Mouse (Mus musculus) 416B (cell line): ENCODE measurements around the gene Tdgf1.

Source experiments
- DNase-seq: peaks from one replicate; pipeline ENCODE4 v3.0.0; 2011; ENCODE audit warnings: low read depth

The Tdgf1 gene

DNA sequence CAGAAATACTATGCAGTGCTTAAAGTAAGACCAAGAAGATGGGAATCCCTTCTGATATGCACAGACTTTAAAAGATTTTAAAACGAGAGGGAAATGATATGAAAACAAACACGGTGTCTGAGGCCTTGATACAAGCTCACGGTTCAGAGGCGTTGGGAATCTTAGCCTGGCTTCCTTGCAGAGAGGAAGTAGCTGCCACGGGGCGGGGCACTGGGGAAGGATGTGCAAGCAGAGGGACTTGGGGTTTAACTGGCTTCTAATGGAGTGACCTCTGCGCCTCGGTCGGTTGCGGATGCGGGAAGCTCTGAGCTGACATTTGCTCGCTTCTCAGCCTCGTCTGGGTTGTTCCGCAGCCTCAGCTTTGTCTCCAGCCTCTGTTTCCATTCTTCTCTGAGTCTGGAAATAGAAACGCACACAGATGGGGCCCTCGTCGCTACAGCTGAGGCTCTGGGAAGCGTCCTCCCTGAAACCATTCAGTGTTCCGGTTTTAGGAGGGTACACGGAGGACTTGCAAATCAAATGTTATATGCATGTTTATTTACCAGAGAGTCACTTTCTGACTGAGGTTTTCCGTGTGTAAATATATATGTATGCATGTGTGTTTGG lies 31.2 kb downstream of the Tdgf1 start:
- no peak for DNase-seq

DNA sequence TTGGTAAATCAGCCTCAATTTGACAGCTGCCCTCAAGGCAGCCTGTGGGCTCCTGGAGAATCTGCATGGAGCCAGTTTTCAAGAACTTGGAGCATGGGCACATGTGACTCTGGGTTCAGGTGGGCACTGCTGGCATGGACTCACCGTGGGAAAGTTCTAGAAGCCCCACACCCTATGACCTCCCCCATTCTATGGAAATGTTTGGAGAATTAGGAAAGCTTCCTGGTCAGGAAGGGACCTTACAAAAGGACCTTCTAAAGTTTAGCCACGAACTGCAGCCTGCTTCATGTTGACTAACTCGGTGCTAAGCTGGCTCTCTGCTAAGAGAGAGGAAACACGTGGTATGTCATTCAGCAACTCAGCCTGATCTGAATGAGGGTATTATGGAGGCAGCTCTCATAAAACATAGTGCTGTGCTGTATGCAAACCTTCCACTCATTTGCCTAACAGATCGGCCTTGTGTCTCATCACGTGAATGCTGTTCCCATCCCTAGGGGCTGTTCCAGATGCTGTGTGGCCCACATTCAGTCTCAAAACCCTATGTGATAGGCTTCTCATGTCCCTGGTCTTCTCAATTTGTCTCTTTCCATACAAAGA lies 36.5 kb downstream of the Tdgf1 start:
- no peak for DNase-seq

DNA sequence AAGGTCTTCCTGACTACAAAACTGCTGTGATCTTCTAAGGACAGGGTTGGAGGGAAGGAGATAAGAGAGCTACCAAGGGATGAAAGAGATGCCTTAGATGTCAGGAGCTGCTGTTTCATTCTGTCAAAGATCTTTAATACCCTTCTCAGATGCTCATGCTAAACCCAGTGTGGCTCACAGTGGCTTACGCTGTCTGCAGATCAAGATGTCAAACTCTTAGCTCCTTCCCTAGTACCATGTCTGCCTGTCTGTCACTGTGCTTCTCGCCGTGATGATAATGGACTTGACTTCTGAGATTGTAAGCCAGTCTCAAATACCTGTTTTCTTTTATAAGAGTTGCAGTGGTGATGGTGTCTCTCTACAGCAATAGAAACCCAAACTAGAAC lies 37.3 kb downstream of the Tdgf1 start:
- DNase-seq, result no peak

DNA sequence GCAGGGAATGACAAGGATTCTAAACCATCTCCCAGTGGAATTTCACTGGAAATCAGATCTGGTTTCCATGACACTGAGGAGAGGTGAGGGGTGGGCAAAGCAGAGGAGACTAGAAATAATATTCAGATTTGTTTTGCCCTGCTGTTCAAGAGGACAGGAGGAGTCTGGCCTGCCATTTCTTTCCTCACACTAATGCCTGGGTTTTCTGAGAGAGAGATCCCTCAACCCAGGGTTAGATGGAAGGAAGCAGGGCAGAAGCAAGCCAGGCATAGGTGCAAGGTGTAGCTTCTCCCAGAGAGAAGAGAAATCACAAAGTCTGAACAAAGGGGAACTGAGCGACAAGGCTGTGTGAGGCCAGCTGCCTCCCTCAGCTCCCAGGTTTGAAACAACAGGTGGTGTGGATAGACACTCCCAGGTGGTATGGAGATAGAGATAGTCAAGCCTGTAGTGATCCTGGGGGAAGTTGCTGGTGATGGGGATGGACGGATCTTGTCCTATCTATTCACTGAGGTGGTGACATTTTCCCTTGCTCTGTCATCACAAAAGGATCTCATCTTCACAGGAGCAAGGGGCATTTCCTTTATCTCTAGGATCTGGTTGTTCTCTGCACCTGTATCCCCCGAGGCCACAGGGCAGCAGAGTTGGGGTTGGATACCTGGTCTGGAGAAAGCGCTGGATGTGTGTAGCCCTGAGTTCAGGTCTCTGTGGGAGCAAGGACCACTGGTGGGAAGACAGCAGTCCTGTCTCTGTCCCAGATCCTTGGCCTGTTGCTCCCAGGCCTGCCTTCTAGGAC lies 37.9 kb downstream of the Tdgf1 start:
- DNase-seq, result no peak

DNA sequence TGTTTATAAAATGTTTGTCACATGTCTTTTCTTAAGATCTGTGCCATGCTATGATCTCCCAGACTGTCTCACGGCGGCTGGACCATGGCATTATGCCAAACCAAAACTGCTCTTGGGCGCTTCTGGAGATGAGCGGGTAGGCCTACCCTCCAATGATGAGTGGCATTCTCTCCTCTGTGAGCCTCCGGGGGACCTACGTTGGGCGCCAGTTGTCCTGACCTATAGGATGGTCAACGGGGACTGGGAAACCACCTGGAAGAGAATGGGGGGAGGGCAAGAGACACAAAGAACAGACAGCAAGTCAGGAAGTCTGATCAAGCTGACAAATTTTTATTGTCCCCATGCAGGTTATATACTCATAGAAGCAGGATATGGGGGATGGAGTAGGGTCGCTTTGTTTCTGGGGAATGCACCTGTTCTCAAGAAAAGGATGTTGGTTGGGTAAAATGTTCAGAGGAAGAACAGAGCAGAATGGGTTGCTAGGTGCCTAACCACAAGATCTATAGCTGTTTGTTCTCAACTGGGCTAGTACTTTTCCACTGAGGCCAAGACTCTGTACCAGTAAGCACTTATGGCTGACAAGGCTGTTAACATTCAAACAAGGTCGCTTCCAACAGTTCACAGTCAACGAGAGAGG lies 38.6 kb downstream of the Tdgf1 start:
- no peak for DNase-seq

DNA sequence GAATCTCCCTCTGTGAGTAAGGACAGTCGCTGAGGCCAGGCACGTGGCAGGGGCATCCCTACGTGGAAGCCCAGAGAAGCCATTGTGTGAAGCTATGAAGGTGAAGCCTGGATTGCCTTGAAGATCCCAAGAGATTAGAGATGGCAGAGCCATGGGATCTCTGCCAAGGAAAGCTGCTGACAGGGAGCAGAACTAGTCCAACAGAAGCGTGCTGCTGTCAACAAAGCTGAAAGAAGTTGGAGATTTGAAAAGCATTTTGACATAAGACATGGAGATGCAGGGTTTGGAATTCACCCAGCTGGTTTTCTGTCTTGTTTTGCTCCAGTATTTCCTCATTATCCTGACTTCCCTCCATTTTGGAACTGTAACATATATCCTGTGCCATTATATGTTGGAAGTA lies 43.7 kb downstream of the Tdgf1 start:
- no peak for DNase-seq

DNA sequence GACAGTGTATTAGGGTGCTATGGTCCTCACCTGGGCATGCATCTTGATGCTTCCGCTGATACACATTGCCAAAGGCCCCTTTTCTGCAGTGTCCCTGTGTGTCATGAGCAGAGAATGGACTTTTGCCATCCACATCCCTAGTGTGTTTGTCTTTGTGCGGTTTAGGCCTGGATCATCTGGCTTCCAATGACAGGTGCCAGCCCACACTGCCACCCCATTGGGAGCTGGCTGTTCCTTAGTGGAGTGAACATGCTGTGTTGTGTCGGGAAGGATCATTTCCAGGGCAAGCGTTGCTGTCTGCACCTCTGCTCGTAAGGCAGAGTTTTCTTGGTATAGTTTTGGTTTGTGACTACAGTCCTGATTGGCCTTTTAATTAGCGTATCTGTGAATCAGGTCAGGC lies 44.8 kb downstream of the Tdgf1 start:
- no peak for DNase-seq

DNA sequence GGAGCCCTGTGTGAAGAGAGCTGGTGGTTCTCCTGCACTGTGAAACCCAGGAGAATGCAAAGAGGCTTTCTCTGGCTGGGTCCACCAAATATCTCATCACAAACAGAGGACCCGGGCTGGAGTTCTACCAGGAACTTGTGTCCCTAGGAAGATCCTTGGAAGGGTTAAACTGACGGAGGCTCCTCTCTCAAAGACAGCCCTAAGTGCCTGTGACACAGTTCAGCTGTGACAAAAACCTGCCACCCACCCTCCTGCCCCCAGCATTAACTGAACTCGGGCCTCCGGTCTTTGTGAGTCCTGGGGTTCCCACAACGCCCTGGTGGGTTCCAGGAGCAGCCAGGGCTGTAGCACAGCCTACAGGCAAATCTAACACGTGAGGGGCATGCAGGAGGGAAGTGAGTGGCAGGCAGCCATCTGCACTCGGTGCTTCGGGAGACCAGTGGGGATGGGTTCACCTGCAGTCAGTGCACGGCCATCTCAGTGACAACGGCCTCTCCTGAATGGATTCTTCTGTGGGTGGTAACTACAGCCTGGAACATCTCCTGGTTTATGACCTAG lies 46.4 kb downstream of the Tdgf1 start:
- no peak for DNase-seq

DNA sequence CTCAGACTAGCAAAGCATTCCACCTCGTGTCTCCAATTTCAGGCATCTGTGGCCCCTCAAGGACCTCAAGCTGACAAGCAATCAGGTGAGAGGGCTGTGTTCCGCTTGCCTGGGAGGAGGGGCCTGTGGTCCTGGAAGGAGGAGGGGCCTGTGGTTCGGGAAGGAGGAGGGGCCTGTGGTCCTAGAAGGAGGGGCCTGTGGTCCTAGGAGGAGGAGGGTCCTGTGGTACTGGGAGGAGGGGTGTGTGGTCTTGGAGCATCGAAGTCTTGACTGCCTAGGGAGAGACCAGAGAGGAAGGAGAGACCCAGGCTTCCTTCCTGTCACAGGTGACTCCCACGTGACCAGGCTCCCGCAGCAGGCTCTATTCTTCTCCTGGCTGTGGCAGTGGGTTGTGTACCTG lies 49.4 kb downstream of the Tdgf1 start:
- DNase-seq, result peak; percentile 23

DNA sequence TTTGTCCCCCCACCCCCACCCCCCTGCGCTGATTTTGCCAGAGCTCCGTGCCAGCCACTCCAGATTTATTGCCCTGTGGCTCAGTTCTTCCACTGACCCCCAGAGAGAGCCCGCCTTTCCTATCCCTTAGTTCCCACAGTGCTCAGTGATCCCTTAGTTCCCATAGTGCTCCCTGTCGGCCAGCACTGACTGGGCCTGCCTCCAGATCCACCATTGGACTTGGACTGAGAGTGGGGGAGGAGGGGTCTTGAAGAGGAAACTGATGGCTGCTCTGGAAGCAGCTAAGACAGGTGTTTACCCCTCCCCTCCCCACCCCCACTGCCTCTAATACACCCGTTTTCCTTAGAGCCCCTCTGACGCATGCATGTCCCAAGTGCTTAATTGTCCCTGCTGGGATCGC lies 50.0 kb downstream of the Tdgf1 start:
- DNase-seq, result no peak

DNA sequence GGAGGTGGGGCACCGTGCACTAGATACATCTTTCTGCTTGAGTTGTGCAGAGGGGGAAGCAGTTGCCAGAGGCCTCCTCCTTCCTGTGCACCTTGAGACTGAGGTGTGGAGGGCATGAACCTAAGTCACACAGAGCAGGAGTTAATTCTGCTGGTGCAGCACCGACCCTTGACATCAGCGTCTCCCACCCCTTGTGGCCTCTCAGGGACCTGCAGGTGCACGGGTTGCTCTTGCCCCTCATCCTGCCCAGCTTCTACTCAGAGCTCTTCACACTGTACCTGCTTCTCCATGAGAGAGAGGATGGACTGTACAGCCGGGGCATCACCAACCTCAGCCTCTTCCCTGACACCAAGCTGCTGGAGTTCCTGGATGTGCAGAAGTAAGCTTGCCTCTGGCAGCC lies 50.5 kb downstream of the Tdgf1 start:
- no peak for DNase-seq

DNA sequence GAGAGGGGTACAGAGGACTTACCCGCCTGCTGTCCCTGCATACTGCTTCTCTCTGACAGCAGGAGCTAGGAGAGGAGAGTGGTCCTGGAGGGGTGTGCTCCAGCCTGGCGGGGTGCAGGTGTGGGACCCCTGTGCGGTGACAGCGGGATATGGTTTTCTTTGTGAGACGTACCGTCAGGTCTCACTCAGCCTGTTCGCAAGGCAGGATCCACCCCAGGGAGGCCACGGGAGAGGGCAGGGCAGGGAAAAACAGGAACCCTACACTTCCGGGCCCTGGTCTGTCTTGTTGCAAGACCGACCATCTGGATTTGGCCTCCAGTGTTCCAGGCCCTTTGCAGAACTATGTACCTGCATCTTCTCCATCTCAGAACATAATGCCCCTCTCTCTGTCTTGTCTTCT lies 52.5 kb downstream of the Tdgf1 start:
- no peak for DNase-seq

DNA sequence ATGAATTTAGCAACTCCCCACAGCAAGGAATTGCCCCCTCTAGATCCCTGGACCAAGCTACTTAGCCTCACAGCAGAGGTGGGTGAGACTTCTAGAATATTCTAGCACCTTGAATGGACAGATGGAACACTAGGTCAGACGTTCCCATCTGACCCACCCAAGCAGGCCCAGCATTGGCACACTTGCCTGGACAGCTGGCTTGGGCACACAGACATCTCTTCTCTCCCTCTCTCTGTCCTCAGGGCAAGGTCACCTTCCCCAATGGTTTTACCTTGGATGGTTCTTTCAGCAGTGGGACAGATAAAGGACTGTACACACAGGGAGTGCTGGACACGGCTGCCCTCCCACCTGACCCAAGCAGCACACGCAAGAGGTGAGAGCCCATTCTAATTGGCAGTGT lies 53.4 kb downstream of the Tdgf1 start:
- no peak for DNase-seq

DNA sequence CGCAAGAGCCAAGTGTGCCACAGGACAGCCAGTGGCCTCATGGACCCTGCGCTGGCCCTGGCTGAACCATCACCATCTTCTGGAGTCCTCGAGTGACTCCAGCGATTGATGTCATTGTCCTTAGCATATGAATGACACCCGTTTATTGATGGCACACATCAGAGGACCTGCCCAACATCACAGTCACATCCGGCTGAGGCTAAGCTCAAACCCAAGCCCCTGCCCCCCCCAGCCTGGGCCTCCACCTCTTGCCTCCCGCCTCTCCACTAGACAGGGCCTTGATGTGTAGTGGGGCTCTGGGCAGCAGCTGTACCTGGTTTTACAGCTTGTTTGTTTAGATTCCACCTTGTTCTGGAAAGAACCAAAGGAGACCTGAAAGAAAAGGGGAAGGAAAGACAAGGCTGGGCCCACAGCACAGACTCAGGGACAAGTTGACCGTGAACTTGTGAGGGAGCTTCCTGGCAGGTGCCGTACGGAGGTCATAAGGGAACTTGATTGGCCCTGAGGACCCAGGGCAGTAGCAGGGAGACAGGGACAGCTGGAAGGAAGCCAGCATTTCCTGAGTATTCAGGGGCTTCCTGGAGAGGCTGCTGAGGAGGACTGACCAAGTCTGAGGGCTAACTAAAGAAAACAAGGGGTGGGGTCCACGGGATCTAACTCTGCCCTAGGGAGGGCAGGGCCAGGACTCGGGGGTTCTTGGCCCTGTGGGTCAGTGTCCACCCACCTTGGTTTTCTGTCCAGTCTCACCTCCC lies 54.7 kb downstream of the Tdgf1 start:
- DNase-seq, result peak; percentile 36

DNA sequence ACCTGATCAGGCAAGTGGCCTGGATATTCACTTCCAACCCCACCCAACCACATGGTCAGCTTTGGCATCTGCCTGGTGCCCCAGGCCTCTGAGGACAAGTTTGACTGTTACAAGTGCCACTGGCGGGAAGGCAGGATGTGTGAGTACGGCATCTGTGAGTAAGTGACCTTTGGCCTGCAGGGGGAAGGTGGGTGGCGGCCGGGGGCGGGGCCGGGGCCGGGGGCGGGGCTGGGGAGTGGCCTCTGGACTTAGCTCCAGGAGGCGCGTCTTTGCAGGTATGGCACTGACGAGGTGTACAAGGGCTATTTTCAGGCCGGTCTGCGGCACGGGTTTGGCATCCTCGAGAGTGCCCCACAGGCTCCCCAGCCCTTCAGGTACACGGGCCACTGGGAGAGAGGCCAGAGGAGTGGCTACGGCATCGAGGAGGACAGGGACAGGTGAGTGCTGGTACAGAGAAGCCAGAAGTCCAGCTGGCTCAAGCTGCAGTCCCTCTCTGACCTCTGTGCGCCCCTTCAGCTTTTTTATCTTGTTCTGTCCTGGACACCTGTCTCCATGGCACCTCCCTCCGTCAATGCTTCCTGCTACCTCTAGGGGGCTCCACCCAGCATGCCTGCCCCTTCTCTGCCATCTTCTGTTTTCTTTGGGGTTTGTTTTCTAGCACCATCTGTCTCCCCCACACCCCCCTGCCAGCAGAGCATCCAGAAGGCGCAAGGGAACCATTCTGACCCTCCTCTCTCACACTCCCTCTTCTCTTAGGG lies 55.8 kb downstream of the Tdgf1 start:
- peak; percentile 53 for DNase-seq
